Mouse (Mus musculus): ENCODE measurements at regions not wholly inside any gene's neighbourhood (a gene's known extent, or its start where the extent isn't known, plus 50 kb on each side); places are given as distances from the start of the nearest gene placed in this dataset.

DNA sequence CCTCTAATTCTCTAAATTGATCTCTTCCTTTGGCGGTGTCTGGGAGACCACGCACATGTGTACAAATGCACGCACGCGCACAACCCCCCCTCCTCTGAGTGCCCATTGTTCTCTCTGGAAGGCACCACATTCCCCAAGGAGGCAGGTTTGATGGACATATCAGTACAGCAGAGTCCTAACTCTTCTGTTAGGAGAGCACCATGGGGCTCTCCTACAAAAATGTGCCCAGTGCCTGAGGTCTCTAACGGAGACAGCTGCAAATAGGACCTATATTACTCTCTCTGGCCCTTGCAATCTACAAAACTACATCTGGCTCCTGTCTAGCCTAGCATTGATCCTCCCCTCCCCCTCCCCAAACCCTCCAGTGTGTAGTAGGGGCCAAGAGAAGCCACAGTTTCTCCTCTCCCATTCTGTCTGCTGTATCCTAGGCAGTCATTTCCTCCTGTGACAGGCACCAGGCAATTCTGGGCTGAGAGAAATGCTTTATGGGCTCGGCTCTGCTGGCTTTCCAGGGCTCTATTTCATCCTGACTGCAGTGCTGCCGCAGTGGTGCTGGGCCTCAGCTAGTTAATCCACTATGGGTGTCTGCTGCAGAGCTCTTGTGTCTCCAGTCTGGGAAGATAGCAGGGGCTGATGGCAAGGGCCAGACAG is 340.6 kb downstream of the Rps24 start:
- DNase-seq (ENCODE audit: low spot score in 2 of 2) = no peak

DNA sequence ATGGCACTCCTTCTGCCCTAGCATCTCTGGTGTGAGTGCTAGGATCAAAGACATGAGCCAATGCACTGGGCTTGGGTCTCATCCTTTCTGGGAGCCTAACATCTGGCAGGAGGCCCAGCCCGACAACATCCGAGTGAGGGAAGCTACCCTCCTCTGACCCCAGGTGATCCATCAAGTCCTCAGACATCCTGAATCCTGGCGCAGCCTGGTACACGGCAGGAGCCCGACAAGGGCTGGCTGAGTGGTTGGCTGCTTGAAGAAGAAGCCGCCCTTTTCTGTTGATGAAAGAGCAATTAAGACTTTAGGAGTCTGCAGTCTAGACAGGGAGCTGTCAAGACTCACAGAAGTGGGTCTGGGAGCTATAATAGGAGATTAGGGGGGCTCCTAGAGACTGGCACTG is 342.1 kb downstream of the Rps24 start:
- no peak for DNase-seq (ENCODE audit: low spot score in 2 of 2)

DNA sequence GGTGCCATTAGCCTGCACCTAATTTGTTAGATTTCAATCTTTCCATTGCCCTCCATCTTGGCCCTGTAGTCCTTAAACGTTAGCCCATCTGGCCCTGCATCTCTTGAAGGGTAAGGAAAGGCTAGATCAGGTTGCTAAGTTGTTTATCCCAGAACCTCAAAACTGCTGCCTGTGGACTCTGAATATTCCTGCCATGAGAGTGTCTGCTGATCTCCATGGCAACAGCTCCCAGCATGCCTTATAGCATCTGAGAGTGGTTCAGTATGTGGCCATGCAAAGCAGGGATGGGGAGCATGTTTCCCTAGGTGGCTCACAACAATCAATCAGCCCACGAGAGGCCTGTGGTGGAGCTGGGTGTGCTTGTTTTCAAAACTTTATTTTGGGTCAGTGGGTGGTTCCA is 346.3 kb downstream of the Rps24 start:
- DNase-seq (ENCODE audit: low spot score in 2 of 2) = no peak

- DNase-seq (ENCODE audit: low spot score in 2 of 2) = no peak
These were observed 351.3 kb downstream of the Rps24 start for GRCm38 (mm10) chr14:24838219-24838618.

- DNase-seq (ENCODE audit: low spot score in 2 of 2) = no peak
These were observed 352.1 kb downstream of the Rps24 start for GRCm38 (mm10) chr14:24839056-24839455.

- DNase-seq (ENCODE audit: low spot score in 2 of 2) = no peak
These were observed 355.0 kb downstream of the Rps24 start for GRCm38 (mm10) chr14:24841715-24842496.

GRCm38 (mm10) chr14:24843626-24844025 is 356.7 kb downstream of the Rps24 start:
- no peak for DNase-seq (ENCODE audit: low spot score in 2 of 2)

- no peak for DNase-seq (ENCODE audit: low spot score in 2 of 2)
These were observed 363.6 kb downstream of the Rps24 start for GRCm38 (mm10) chr14:24850491-24850890.

DNA sequence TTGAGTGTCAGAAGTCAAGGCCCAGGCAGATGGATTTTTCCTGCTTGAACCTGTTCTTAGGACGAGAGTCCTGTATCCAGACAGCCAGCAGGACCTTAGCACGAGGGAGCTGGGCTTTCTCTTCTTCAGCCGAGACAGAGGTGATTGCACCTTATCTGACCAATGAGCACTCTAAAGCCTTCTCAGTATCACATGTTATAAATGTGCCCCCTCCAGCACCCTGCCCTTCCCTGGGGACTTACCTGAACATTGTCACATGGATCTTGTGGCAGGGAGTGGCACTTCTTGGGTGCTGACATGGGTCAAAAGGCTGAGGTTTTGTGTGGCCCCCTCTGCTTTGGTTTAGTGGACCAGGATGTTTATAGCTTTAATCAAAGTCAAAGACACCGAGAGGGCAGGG is 367.5 kb downstream of the Rps24 start:
- DNase-seq (ENCODE audit: low spot score in 2 of 2) = no peak

- DNase-seq (ENCODE audit: low spot score in 2 of 2) = no peak
These were observed 375.2 kb downstream of the Rps24 start for GRCm38 (mm10) chr14:24862171-24862570.

DNA sequence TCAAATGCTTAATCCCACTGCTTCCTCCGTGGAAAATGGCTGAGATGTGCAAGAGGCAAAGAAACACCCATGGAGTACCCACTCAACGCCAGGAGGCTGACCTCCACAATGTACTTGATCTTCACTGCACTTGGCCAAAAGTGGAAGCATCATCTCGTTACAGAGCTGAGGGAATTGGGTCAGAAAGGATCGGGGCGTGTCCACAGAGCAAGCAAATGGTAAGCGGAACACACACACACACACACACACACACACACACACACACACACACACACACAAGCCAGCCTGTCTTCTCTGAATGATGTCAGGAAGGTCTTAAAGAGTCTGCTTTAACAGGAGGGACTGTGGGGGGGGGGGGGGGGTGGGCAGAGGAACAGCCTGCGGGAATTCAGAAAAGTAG is 375.7 kb downstream of the Rps24 start:
- no peak for DNase-seq (ENCODE audit: low spot score in 2 of 2)

GRCm38 (mm10) chr14:24863116-24863515 is 376.2 kb downstream of the Rps24 start:
- DNase-seq (ENCODE audit: low spot score in 2 of 2) = no peak

GRCm38 (mm10) chr14:24865579-24866230 is 378.8 kb downstream of the Rps24 start:
- DNase-seq (ENCODE audit: low spot score in 2 of 2) = no peak

GRCm38 (mm10) chr14:24867816-24868215 is 380.9 kb downstream of the Rps24 start:
- DNase-seq (ENCODE audit: low spot score in 2 of 2) = no peak

GRCm38 (mm10) chr14:24868756-24869155 is 381.8 kb downstream of the Rps24 start:
- DNase-seq (ENCODE audit: low spot score in 2 of 2) = no peak

GRCm38 (mm10) chr14:24870246-24870645 is 383.3 kb downstream of the Rps24 start:
- no peak for DNase-seq (ENCODE audit: low spot score in 2 of 2)

GRCm38 (mm10) chr14:24871392-24871998 is 384.6 kb downstream of the Rps24 start:
- no peak for DNase-seq (ENCODE audit: low spot score in 2 of 2)

GRCm38 (mm10) chr14:24872931-24873330 is 386.0 kb downstream of the Rps24 start:
- DNase-seq (ENCODE audit: low spot score in 2 of 2) = no peak

GRCm38 (mm10) chr14:24873406-24873805 is 386.5 kb downstream of the Rps24 start:
- DNase-seq (ENCODE audit: low spot score in 2 of 2) = no peak

DNA sequence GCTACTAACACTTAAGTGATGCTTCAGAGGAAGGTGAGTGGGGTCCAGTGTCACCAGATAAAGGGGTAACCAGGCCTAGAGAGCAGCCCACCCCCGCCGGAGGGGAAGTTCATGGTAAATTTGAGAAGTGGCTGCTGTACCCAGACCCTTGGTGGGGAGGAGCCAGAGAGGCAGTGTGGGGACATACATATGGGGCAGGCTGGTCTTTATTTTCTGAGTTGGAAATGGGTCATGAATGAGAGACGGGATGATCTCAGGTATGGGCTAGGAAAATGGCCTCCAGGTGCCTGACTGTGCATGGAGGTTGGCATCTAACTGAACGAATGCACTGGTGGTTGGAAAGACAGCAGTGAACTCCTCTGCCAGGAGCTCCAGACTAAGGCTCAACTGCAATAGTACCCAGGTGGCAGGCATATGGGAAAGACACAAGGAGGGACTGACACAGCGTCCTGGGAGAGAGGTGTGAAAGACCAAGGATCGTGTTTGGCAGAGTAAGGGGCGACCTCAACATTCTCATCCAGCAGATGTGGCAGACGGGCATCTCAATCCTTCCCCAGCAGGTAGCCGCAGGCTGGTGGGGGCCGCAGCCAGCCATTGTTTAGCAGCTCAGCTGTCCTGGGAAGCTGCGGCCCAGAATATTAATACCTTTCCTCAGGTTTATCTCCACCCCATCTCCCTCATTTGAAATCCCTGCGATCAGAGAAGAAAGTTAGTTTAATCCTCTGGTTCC is 387.7 kb downstream of the Rps24 start:
- DNase-seq (ENCODE audit: low spot score in 2 of 2) = no peak

GRCm38 (mm10) chr14:24875156-24875545 is 388.2 kb downstream of the Rps24 start:
- DNase-seq (ENCODE audit: low spot score in 2 of 2) = no peak

All from adrenal gland, postnatal 4 days (tissue).